Mouse (Mus musculus) embryonic facial prominence, embryonic 12.5 days (tissue): ENCODE results near the gene Brix1. TPM values are rescaled to one million over a fixed set of nuclear protein-coding genes. Genes with fewer than 3 reads are reported as not detected.

Experiments
- ATAC-seq: fragments of 200-750 bp; cut with Nextera tagmentation; 2 replicates; pipeline ENCODE4 v1.8.0; 2017; ENCODE audit not compliant: insufficient number of reproducible peaks, insufficient read depth, low FRiP score, low TSS enrichment
- H3K27ac ChIP-seq: fragments of 300-500 bp; sonication (generic); 2 replicates; pipeline ENCODE4 v1.5.1; 2016; ENCODE audit warnings: mild to moderate bottlenecking
- H3K27me3 ChIP-seq: fragments of 300-500 bp; sonication (generic); 2 replicates; pipeline ENCODE4 v1.6.1; 2016; ENCODE audit warnings: mild to moderate bottlenecking, moderate library complexity
- H3K36me3 ChIP-seq: fragments of 300-500 bp; sonication (generic); 2 replicates; pipeline ENCODE4 v1.6.1; 2016; ENCODE audit warnings: mild to moderate bottlenecking
- H3K4me1 ChIP-seq: fragments of 300-500 bp; sonication (generic); 2 replicates; pipeline ENCODE4 v1.6.1; 2016
- H3K4me2 ChIP-seq: fragments of 300-500 bp; sonication (generic); replicated peaks from 2 replicates; pipeline ENCODE4 v1.6.1; 2016; ENCODE audit warnings: mild to moderate bottlenecking, moderate library complexity
- H3K4me3 ChIP-seq: fragments of 300-500 bp; sonication (generic); 2 replicates; pipeline ENCODE4 v1.5.1; 2016; ENCODE audit warnings: mild to moderate bottlenecking
- H3K9ac ChIP-seq: fragments of 300-500 bp; sonication (generic); 2 replicates; pipeline ENCODE4 v1.6.1; 2016; ENCODE audit warnings: mild to moderate bottlenecking, moderate library complexity
- H3K9me3 ChIP-seq: fragments of 300-500 bp; sonication (generic); 2 replicates; pipeline ENCODE4 v1.6.1; 2016; ENCODE audit warnings: mild to moderate bottlenecking, moderate library complexity
- WGBS: fragments of 180-500 bp; shearing (Covaris S2); methylation state at CpG from one replicate; pipeline ENCODE4 v1.1.7; 2016; 5-methylcytosine and 5-hydroxymethylcytosine counted together
- polyA plus RNA-seq: library from polyadenylated mRNA; unstranded; fragments of >200 nt; fragmentation: Nextera tagmentation; extraction: Ambion mirVana; gene quantifications from 2 replicates; pipeline ENCODE4 v1.2.1, GENCODE M21; 2016

The Brix1 gene
- polyA plus RNA-seq, 1 experiment from 2014 or later, result 126 TPM

DNA sequence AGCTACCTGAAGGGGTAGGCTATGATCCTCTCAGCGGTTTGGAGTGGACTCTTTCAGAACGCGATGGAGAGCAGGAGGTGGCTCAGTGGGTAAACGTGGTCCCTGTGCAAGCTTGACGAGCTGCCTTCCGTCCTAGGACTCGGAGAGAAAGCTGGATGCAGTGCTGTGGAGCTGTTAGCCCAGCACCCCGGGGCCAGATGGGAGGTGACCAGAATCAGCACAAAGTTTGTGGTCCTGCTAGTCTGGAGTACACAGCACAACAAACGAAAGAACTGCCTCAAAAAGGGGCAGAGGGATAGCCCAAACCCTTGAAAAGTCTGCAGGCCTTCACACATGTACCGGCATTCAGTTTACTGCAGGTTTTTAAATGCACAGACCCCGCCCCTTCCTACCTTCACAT lies 10.2 kb upstream of the Brix1 start:
- Histone ChIP-seq H3K27me3 (no peaks in the 10 kb centered on the region), H3K9me3 (no peaks in the 10 kb centered on the region), H3K36me3 (peaks cover 24% of the 10 kb centered on the region), H3K4me2 (no peak overlapping the region), H3K4me3 (no peak overlapping the region), H3K4me1 (no peaks in the 10 kb centered on the region), H3K9ac (no peak overlapping the region), H3K27ac (no peak overlapping the region)
- WGBS, result 93% methylated on average over 11 of the region's 11 CpGs
- no peak for ATAC-seq

DNA sequence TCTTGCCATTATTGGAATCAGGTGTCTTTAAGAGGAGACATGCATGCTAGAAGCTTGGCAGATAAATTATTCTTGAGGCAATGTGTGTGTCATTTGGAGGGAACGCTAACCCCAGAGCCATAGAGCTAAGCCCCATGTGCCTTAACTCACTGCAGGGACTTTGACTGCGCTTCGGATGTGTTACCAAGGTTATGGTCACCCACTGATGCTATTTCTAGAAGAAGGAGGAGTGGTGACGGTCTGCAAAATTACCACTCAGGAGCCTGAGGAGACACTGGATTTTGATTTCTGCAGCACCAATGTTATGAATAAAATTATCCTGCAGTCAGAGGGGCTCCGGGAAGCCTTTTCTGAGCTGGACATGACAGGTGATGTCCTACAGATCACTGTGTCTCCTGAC lies 4.4 kb upstream of the Brix1 start:
- H3K27ac ChIP-seq, result no peak overlapping the region
- WGBS, result 77% methylated on average over 5 of the region's 5 CpGs
- H3K4me3 ChIP-seq, result no peak overlapping the region
- no peaks in the 10 kb centered on the region for H3K27me3 ChIP-seq
- H3K4me1 ChIP-seq, result 0 out of 2 replicates have a peak, but pooled peaks cover 7% of the 10 kb centered on the region
- H3K9me3 ChIP-seq, result no peaks in the 10 kb centered on the region
- H3K4me2 ChIP-seq, result no peak overlapping the region
- H3K9ac ChIP-seq, result no peak overlapping the region
- peaks cover 23% of the 10 kb centered on the region for H3K36me3 ChIP-seq
- no peak for ATAC-seq

GRCm38 (mm10) chr15:10487246-10487645 lies 1.5 kb upstream of the Brix1 start:
- Histone ChIP-seq H3K27me3 (no peaks in the 10 kb centered on the region), H3K9me3 (no peaks in the 10 kb centered on the region), H3K4me3 (peak overlapping the region; percentile 89; the same call in 1 of the 2 replicates), H3K9ac (no peak overlapping the region), H3K4me2 (peak overlapping the region; percentile 57), H3K27ac (no peak overlapping the region), H3K4me1 (peaks cover 16% of the 10 kb centered on the region; the same call in 1 of the 2 replicates), H3K36me3 (peaks cover 17% of the 10 kb centered on the region)
- 55% methylated on average over 2 of the region's 2 CpGs for WGBS
- no peak for ATAC-seq

GRCm38 (mm10) chr15:10486365-10486839 lies 655 bp upstream of the Brix1 start:
- ATAC-seq, result 0 out of 2 replicates have a peak, but pooled peaks have one; percentile 10
- Histone ChIP-seq H3K4me2 (peak overlapping the region; percentile 57), H3K27ac (peak overlapping the region; percentile 70; the same call in 1 of the 2 replicates), H3K9me3 (no peaks in the 10 kb centered on the region), H3K27me3 (no peaks in the 10 kb centered on the region), H3K4me3 (peak overlapping the region; percentile 89), H3K9ac (peak overlapping the region; percentile 88), H3K36me3 (peaks cover 12% of the 10 kb centered on the region), H3K4me1 (peaks cover 16% of the 10 kb centered on the region; the same call in 1 of the 2 replicates)
- WGBS, result 1% methylated on average over 18 of the region's 18 CpGs

GRCm38 (mm10) chr15:10470941-10471340 lies 14.8 kb downstream of the Brix1 start:
- Histone ChIP-seq H3K27ac (no peak overlapping the region), H3K9ac (peak overlapping the region; percentile 51; the same call in 1 of the 2 replicates), H3K27me3 (no peaks in the 10 kb centered on the region), H3K4me3 (peak overlapping the region; percentile 86), H3K4me1 (peaks cover 4% of the 10 kb centered on the region; the same call in 1 of the 2 replicates), H3K4me2 (peak overlapping the region; percentile 90), H3K9me3 (no peaks in the 10 kb centered on the region), H3K36me3 (peaks cover 9% of the 10 kb centered on the region)
- ATAC-seq, result no peak
- WGBS, result 16% methylated on average over 3 of the region's 3 CpGs

GRCm38 (mm10) chr15:10470151-10470831 lies 15.5 kb downstream of the Brix1 start, which contains the start of gene Dnajc21:
Gene Dnajc21, minus strand, starts transcription at chr15:10470516.
- H3K9me3 ChIP-seq, result no peaks in the 10 kb centered on the region
- peak within 1 kb of the TSS; percentile 86 for H3K4me3 ChIP-seq
- H3K4me2 ChIP-seq, result peak within 1 kb of the TSS; percentile 90
- H3K36me3 ChIP-seq, result peaks cover 3% of the 10 kb centered on the region
- H3K9ac ChIP-seq, result peak within 1 kb of the TSS; percentile 83
- H3K27me3 ChIP-seq, result no peaks in the 10 kb centered on the region
- peak within 1 kb of the TSS; percentile 83 for H3K27ac ChIP-seq
- under 1% methylated on average over 70 of the region's 87 CpGs for WGBS
- peaks cover 4% of the 10 kb centered on the region; the same call in 1 of the 2 replicates for H3K4me1 ChIP-seq
- ATAC-seq, result peak; percentile 88

- Histone ChIP-seq H3K4me2 (peak overlapping the region; percentile 90), H3K27me3 (no peaks in the 10 kb centered on the region), H3K4me1 (peaks cover 4% of the 10 kb centered on the region; the same call in 1 of the 2 replicates), H3K27ac (peak overlapping the region; percentile 83), H3K9me3 (no peaks in the 10 kb centered on the region), H3K9ac (peak overlapping the region; percentile 83), H3K4me3 (peak overlapping the region; percentile 86), H3K36me3 (no peaks in the 10 kb centered on the region)
- under 1% methylated on average over 40 of the region's 40 CpGs for WGBS
- ATAC-seq, result no peak
Observed at GRCm38 (mm10) chr15:10469641-10470150, 16.1 kb downstream of the Brix1 start.

GRCm38 (mm10) chr15:10468761-10469160 lies 17.0 kb downstream of the Brix1 start:
- H3K9me3 ChIP-seq, result no peaks in the 10 kb centered on the region
- no peak overlapping the region for H3K27ac ChIP-seq
- H3K36me3 ChIP-seq, result no peaks in the 10 kb centered on the region
- H3K4me3 ChIP-seq, result 0 out of 2 replicates have a peak overlapping the region, but pooled peaks have one; percentile 1
- H3K4me1 ChIP-seq, result peaks cover 4% of the 10 kb centered on the region; the same call in 1 of the 2 replicates
- 78% methylated on average over 3 of the region's 3 CpGs for WGBS
- no peaks in the 10 kb centered on the region for H3K27me3 ChIP-seq
- no peak for ATAC-seq
- H3K4me2 ChIP-seq, result no peak overlapping the region; the same call in 1 of the 2 replicates
- no peak overlapping the region for H3K9ac ChIP-seq

GRCm38 (mm10) chr15:10464678-10465077 lies 21.1 kb downstream of the Brix1 start:
- 94% methylated on average over 3 of the region's 3 CpGs for WGBS

GRCm38 (mm10) chr15:10463555-10463954 lies 22.2 kb downstream of the Brix1 start:
- H3K9ac ChIP-seq, result no peak overlapping the region
- H3K4me2 ChIP-seq, result no peak overlapping the region
- H3K27me3 ChIP-seq, result no peaks in the 10 kb centered on the region
- ATAC-seq, result no peak
- peaks cover 31% of the 10 kb centered on the region for H3K36me3 ChIP-seq
- H3K9me3 ChIP-seq, result no peaks in the 10 kb centered on the region
- H3K27ac ChIP-seq, result no peak overlapping the region
- no peaks in the 10 kb centered on the region for H3K4me1 ChIP-seq
- 65% methylated on average over 5 of the region's 5 CpGs for WGBS
- H3K4me3 ChIP-seq, result no peak overlapping the region

More at GRCm38 (mm10) chr15:10464678-10465077, 21.1 kb downstream of the Brix1 start:
- H3K4me1 ChIP-seq, result peaks cover 4% of the 10 kb centered on the region; the same call in 1 of the 2 replicates
- peaks cover 23% of the 10 kb centered on the region for H3K36me3 ChIP-seq
- no peaks in the 10 kb centered on the region for H3K27me3 ChIP-seq
- H3K9me3 ChIP-seq, result no peaks in the 10 kb centered on the region
- no peak overlapping the region for H3K4me3 ChIP-seq
- ATAC-seq, result no peak
- no peak overlapping the region for H3K9ac ChIP-seq
- H3K27ac ChIP-seq, result no peak overlapping the region
- no peak overlapping the region for H3K4me2 ChIP-seq

DNA sequence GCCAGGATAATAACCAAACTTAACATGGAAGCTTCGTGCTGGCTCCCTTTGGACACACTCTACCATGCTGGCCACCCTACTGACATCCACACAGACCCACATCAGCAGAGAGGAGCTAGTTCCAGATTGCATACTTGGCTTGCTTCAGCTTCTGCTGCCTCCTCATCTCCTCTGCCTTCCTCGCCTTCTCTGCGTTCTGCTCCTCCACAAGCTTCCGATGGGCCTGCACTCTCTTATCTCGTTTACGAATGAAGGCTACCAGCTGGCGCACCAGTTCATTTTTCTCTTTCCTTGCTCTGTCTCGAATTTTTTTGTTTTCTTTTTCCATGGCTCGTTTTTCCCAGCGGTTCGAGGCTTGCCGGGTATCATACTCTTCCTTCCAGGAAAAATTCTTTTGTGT lies 24.8 kb downstream of the Brix1 start:
- Histone ChIP-seq H3K4me2 (no peak overlapping the region), H3K9me3 (no peaks in the 10 kb centered on the region), H3K4me3 (no peak overlapping the region), H3K27me3 (no peaks in the 10 kb centered on the region), H3K9ac (no peak overlapping the region), H3K36me3 (peaks cover 48% of the 10 kb centered on the region), H3K4me1 (no peaks in the 10 kb centered on the region), H3K27ac (no peak overlapping the region)
- 89% methylated on average over 12 of the region's 12 CpGs for WGBS
- no peak for ATAC-seq

DNA sequence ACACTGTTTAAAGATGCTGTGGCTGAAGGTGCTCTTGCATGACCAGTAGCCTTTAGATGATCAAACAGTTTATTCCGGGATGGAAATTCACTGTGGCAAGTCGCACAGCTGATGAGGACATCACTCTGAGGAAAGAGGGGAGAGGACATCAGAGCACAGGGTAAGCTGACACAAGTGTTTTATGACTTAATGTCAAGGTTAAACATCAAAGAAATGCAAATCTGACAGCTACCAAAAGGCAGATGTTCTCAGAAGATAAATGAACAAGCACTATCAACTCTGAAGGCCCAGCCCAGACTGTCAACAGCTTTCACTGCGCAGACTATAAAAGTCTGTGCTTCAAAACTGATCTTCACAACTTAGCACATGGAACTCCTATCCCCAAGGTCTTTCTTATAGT lies 38.6 kb downstream of the Brix1 start:
- Histone ChIP-seq H3K27ac (no peak overlapping the region), H3K9me3 (no peaks in the 10 kb centered on the region), H3K4me2 (no peak overlapping the region), H3K4me3 (no peak overlapping the region), H3K9ac (no peak overlapping the region), H3K4me1 (no peaks in the 10 kb centered on the region), H3K36me3 (peaks cover 36% of the 10 kb centered on the region), H3K27me3 (no peaks in the 10 kb centered on the region)
- no peak for ATAC-seq
- 89% methylated on average over 3 of the region's 3 CpGs for WGBS
